In genomic region chr3:130073085-130073484, GRCm38 (mm10) we compare ENCODE assay signal across 11 mouse cellular contexts. TPM values are rescaled to one million over a fixed set of nuclear protein-coding genes. Genes with fewer than 3 reads are reported as not detected.
DNase-seq lines count a peak whose midpoint lies in the region; ATAC-seq lines count a peak whose summit lies in the region.
"Had no signal": no experiment of that assay in that cellular context is flagged by ENCODE, and none has a peak within 500 bp of the region (broad histone marks: within the 10 kb centered on the region; RNA-seq: fewer than 3 reads in every experiment).

No protein-coding gene starts in this region.

- H3K4me1 ChIP-seq in hindbrain, embryonic 13.5 days (replicated peaks) = 0 out of 2 replicates have a peak, but pooled peaks cover 4% of the 10 kb centered on the region
- H3K4me1 ChIP-seq in hindbrain, embryonic 16.5 days (ENCODE audit: control insufficient read depth, insufficient read depth, low read depth, low read length) = no peaks in the 10 kb centered on the region
- no peaks in the 10 kb centered on the region for H3K4me1 ChIP-seq in intestine, embryonic 16.5 days (ENCODE audit: control insufficient read depth, insufficient read depth, low read length)

- H3K9me3 ChIP-seq in hindbrain, embryonic 13.5 days = no peaks in the 10 kb centered on the region
- no peaks in the 10 kb centered on the region for H3K9me3 ChIP-seq in hindbrain, embryonic 16.5 days (ENCODE audit: control insufficient read depth, low read length)
- H3K9me3 ChIP-seq in intestine, embryonic 16.5 days (ENCODE audit: control insufficient read depth, low read length) = no peaks in the 10 kb centered on the region
- H3K9me3 ChIP-seq: G1E had no signal

- WGBS in hindbrain, embryonic 13.5 days = 46% methylated on average over 10 of the region's 10 CpGs
- WGBS in hindbrain, embryonic 16.5 days = 49% methylated on average over 10 of the region's 10 CpGs
- 37% methylated on average over 10 of the region's 10 CpGs for WGBS in intestine, embryonic 16.5 days

- H3K4me2 ChIP-seq in hindbrain, embryonic 13.5 days = peak overlapping the region; percentile 9; the same call in 1 of the 2 replicates
- no peak overlapping the region for H3K4me2 ChIP-seq in hindbrain, embryonic 16.5 days (ENCODE audit: low read length)
- no peak overlapping the region for H3K4me2 ChIP-seq in intestine, embryonic 16.5 days (ENCODE audit: low read depth, low read length)

- no peak for ATAC-seq in hindbrain, embryonic 13.5 days (ENCODE audit: low FRiP score)
- ATAC-seq in hindbrain, embryonic 16.5 days = no peak
- ATAC-seq in intestine, embryonic 16.5 days = peak; percentile 89
- ATAC-seq in megakaryocyte, adult 5-6 weeks (ENCODE audit: poor library complexity, severe bottlenecking) = peak; percentile 96
- ATAC-seq in activated CD4-positive, CD25-positive, alpha-beta regulatory T cell, adult 4 months = no peak

- no peaks in the 10 kb centered on the region for H3K36me3 ChIP-seq in hindbrain, embryonic 13.5 days
- no peaks in the 10 kb centered on the region for H3K36me3 ChIP-seq in hindbrain, embryonic 16.5 days (ENCODE audit: control insufficient read depth, insufficient read depth, low read length)
- no peaks in the 10 kb centered on the region for H3K36me3 ChIP-seq in intestine, embryonic 16.5 days (ENCODE audit: control insufficient read depth, insufficient read depth, low read length)
- H3K36me3 ChIP-seq: G1E had no signal

- H3K27me3 ChIP-seq in hindbrain, embryonic 13.5 days = no peaks in the 10 kb centered on the region
- H3K27me3 ChIP-seq in hindbrain, embryonic 16.5 days (replicated peaks; ENCODE audit: control insufficient read depth, insufficient read depth, low read length) = no peaks in the 10 kb centered on the region
- no peaks in the 10 kb centered on the region for H3K27me3 ChIP-seq in intestine, embryonic 16.5 days (replicated peaks; ENCODE audit: control insufficient read depth, insufficient read depth, low read length)

- no peak overlapping the region for H3K9ac ChIP-seq in hindbrain, embryonic 13.5 days
- H3K9ac ChIP-seq in hindbrain, embryonic 16.5 days (ENCODE audit: low read depth, low read length) = no peak overlapping the region
- no peak overlapping the region for H3K9ac ChIP-seq in intestine, embryonic 16.5 days (ENCODE audit: low read depth, low read length)

- no peak overlapping the region for H3K4me3 ChIP-seq in hindbrain, embryonic 13.5 days
- no peak overlapping the region for H3K4me3 ChIP-seq in hindbrain, embryonic 16.5 days (ENCODE audit: low read length)
- H3K4me3 ChIP-seq in intestine, embryonic 16.5 days (ENCODE audit: low read length) = no peak overlapping the region
- H3K4me3 ChIP-seq: erythroblast, embryonic 14.5 days had no signal

- DNase-seq in NIH3T3 (ENCODE audit: low read depth) = peak; percentile 85
- DNase-seq in yolk sac, embryonic 10.5 days (ENCODE audit: low spot score) = no peak
- no peak for DNase-seq in c-Kit-positive CD71-positive TER-119-positive erythroid progenitor cells, embryonic 14.5 days (ENCODE audit: low spot score)
- DNase-seq: kidney, postnatal 4 days had no signal

- no peak overlapping the region for H3K27ac ChIP-seq in hindbrain, embryonic 13.5 days
- H3K27ac ChIP-seq in hindbrain, embryonic 16.5 days (ENCODE audit: low read depth, low read length) = no peak overlapping the region
- no peak overlapping the region for H3K27ac ChIP-seq in intestine, embryonic 16.5 days (ENCODE audit: low read length)

RNA-seq across cellular contexts. Expression of gene Sec24b, which starts 11.7 kb away (rescaled TPM):
- polyA plus RNA-seq in hindbrain, embryonic 13.5 days (2015; fragmentation: Nextera tagmentation; extraction: Ambion mirVana) = 28.6 and 30.2 TPM in 2 replicates
- polyA plus RNA-seq in hindbrain, embryonic 16.5 days (2015; fragmentation: Nextera tagmentation; extraction: Ambion mirVana) = 29.6 and 38.0 TPM in 2 replicates
- polyA plus RNA-seq in intestine, embryonic 16.5 days (2015; fragmentation: Nextera tagmentation; extraction: Ambion mirVana) = 25.4 and 26.8 TPM in 2 replicates
- total RNA-seq in megakaryocyte, adult 5-6 weeks (2015) = 53.7 and 80.6 TPM in 2 replicates
- total RNA-seq in megakaryocyte, adult 5-6 weeks (2017) = 53.4 and 63.0 TPM in 2 replicates
- 10 to 100 TPM; 18.9 to 24.2 TPM for polyA plus RNA-seq in activated CD4-positive, CD25-positive, alpha-beta regulatory T cell, adult 4 months (2017; shearing (Covaris generic))

RNA-seq across cellular contexts. Expression of gene Col25a1, which starts 58.2 kb away (rescaled TPM):
- polyA plus RNA-seq in hindbrain, embryonic 13.5 days (2015; fragmentation: Nextera tagmentation; extraction: Ambion mirVana) = 3.4 and 3.6 TPM in 2 replicates
- 4.8 and 5.0 TPM in 2 replicates for polyA plus RNA-seq in hindbrain, embryonic 16.5 days (2015; fragmentation: Nextera tagmentation; extraction: Ambion mirVana)
- polyA plus RNA-seq in intestine, embryonic 16.5 days (2015; fragmentation: Nextera tagmentation; extraction: Ambion mirVana) = 1.3 and 1.4 TPM in 2 replicates
- total RNA-seq in megakaryocyte, adult 5-6 weeks (2015) = not detected in 2 replicates
- 0.15 TPM in 1 of 2 replicates, not detected in the other for total RNA-seq in megakaryocyte, adult 5-6 weeks (2017)
- polyA plus RNA-seq in activated CD4-positive, CD25-positive, alpha-beta regulatory T cell, adult 4 months (2017; shearing (Covaris generic)) = under 1 TPM in 1 of 2 experiments, not detected in 1; 0.30 TPM
- polyA plus RNA-seq: G1E had no signal

Comparison
In these comparisons a context has a peak if more than half of its experiments do, and no peak if none do; other contexts are left out.
1. ATAC-seq: peak in intestine, embryonic 16.5 days (single experiment) and megakaryocyte, adult 5-6 weeks (single experiment); none in hindbrain, embryonic 13.5 days (single experiment), hindbrain, embryonic 16.5 days (single experiment) and activated CD4-positive, CD25-positive, alpha-beta regulatory T cell, adult 4 months (single experiment).